Mouse (Mus musculus) ES-Bruce4 (cell line): ENCODE data around the gene Tsks.

Experiments
- CTCF ChIP-seq: IDR thresholded peaks from one replicate; pipeline ENCODE4 v1.8.1; 2011; ENCODE audit warnings: low read depth, low read length
- EP300 ChIP-seq: IDR thresholded peaks from 2 replicates; pipeline ENCODE4 v1.6.1; 2011; ENCODE audit warnings: low read depth, low read length; ENCODE audit not compliant: insufficient read depth
- POLR2A ChIP-seq: IDR thresholded peaks from one replicate; pipeline ENCODE4 v1.8.1; 2011; ENCODE audit warnings: low read length; ENCODE audit not compliant: insufficient read depth

GRCm38 (mm10) chr7:44916191-44916590, 26.8 kb upstream of the Tsks start:
- TF ChIP-seq CTCF (no peak), POLR2A (no peak), EP300 (no peak)
